Mouse (Mus musculus): ENCODE results near the gene Oas2. TPM values are rescaled to one million over a fixed set of nuclear protein-coding genes. Genes with fewer than 3 reads are reported as not detected.

The Oas2 gene
- total RNA-seq, 2 experiments from 2014 or later = 0.18 to 0.37 TPM

DNA sequence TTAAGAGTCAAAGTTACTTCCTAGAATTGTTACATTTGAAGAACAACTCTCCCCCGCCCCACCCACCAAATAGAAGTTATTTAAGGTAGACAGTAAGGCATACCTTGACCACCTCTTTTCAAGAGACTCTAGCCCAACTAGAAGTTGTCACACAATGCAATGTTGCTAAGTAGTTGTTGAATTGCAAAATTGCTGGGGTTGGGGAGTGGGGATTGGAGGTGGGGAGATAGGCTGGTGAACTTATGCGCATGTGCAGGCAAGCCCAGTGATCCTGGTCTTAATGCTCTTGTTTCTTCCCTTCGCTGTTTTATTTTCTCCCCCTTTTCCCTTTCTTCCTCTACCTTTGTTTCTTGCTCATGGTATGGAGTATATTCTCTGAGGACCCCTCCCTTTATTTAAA lies 16.0 kb downstream of the Oas2 start:
- intact Hi-C loops (cut with DNase I) = no loop called here
- DNase-seq = no peak

DNA sequence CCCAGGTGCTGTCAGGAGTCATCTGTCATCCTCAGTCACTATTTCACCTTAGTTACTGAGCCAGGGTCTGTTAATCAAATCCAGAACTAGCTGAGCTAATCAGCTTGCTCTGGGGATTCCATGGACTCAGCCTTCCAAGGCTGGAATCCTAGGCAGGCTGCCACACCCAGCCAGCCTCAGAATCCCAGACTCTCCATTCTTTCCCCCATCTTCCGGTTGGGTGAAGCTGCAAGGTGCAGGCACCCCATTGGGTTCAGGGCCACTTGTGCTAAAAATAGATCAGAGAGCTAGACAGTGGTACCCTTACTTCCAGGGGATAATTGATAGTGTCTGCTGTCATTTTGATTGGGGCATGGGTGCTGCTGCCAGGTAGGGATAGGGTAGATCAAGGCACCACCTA lies 16.9 kb downstream of the Oas2 start:
- DNase-seq = no peak
- intact Hi-C loops (cut with DNase I) = no loop called here

DNA sequence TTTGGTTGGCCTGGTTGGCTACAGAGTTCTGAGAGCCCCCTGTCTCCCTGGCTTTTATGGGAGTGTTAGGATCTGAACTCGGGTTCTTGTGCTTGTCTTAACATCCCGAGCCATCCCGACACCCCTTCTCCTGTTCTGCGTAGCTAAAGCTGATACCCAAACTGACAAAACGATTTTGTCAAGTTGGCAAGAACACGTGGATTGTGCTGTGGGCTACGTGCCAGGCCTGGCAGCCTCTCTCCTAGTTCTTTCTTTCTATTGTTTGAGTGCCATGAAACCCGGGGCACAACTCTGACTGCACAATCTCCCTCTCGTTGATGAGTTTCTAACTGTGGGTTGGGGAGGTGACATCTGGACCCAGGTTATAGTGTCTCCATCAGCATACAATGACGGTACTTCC lies 20.3 kb downstream of the Oas2 start:
- no peak for DNase-seq
- intact Hi-C loops (cut with DNase I) = no loop called here

DNA sequence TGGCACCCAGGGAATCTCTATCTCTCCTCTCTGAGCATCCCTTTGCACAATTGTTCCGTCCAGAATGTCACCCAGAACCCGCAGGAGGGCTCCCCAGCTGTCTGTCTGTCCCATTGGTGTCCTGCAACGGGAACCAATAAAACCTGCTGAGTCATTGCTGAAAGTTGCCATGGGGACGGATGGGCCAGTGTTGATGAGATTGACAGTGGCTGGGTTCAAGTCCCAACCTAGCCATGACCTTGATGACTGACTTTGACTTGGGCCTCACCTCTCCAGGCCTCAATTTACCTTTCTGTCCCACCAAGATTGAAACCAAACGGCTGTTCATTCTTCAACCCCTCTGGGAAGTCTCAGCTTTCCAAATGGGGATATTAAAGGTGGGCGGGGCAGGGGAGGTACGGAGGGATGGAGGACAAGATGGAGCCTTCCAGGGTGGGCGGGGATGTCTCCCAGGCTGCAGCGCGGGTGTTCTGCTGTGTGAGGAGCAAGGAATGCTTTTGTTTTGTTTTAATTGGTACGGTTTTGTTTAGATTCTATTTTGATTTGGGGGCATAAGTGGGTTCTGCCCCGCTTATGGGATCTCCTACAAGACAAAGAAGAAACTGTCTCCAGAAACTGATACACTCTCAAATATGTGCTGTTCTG lies 23.7 kb downstream of the Oas2 start:
- no peak for DNase-seq
- intact Hi-C loops (cut with DNase I) = no loop called here

DNA sequence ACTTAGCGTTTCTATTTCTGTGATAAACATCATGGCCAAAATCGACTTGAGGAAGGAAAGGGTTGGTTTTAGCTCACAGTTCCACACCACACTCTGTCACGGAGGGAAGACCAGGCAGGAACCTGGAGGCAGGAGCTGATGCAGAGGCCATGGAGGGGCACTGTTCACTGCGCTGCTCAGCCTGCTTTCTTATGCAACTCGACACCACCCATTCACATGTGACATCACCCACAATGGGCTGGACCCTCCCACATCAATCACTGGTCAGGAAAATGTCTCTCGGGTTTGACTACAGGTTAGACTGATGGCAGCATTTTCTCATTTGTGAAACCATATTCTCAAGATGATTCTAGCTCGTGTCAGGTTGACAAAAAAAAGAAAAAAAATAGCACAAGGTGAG lies 28.6 kb downstream of the Oas2 start:
- no peak for DNase-seq
- intact Hi-C loops (cut with DNase I) = no loop called here

DNA sequence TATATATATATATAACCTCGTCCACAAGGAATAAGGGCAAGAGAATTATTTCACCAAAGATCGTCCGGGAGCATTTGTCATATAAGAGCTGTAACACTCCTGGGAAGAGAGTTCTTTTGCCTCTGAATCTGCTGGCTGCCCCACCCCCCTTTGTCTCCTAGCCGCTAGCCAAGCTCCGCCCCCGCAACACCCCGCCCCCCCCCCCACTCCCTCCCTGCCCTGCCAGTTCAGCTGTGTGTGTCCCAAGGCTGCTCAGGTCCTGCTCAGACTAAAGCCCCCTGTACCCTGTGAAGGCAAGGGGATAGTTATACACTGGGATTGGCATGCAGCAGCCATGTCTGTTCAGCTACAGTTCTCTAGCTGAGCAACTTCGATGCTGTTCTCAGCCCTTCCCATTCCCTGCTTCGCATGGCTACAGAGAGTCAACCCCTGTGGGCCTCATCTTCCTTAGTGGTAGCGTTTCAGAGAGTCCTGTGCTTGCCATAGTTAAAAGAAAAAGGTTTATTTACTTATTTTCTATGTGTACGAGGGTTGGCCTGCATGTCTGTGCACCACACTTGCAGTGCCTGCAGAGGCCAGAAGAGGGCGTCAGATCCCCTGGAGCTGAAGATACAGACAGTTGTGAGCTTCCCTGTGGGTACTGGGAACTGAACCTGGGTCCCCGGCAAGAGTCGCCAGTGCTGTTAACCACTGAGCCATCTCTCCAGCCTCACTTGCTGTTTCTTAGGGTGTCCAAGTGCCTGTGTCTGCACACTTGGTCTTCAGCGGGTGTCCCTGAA lies 30.9 kb downstream of the Oas2 start:
- intact Hi-C loops (cut with DNase I) = no loop called here

DNA sequence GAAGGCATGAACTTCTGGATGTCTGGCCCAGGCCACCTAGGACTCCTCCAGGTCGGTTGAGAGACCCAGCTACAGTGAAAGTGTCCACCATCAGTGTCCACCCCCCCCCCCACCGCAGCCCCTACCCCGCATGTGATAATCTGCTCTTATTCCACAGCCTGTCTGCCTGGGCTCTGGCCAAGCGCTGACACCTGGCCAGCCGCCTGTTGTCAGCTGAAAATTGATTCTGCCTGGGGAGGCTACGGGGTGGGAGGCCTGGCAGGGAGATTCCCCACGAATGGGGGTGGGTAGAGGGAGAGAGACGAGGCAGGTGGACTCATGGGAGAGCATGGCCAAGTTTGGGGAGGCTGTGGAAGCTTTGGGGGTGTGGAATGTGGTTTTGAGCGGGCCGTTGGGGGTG lies 32.5 kb downstream of the Oas2 start:
- DNase-seq = no peak
- intact Hi-C loops (cut with DNase I) = no loop called here

More for the DNA sequence above, 30.9 kb downstream of the Oas2 start:
- no peak for DNase-seq

DNA sequence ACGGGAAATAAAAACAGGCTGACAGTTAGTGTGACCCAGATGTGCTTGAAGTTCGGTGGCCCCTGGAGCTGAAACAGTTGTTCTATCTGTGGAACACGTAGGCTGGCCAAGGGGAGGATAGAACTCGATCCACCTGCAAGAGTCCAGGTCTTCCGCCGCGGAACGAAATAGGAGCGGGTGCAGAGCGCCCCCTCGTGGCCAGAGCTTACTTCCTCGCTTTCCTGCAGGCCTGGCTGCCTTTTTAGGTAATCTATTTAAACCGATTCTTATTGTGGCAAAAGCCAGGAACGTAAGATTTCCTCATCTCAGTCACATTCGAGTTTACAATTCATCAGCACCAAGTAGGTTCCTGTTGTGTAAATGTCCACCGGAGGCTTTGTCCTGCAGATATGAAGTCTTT lies 35.3 kb downstream of the Oas2 start:
- intact Hi-C loops (cut with DNase I) = no loop called here
- peak; percentile 26 to 36 for DNase-seq

DNA sequence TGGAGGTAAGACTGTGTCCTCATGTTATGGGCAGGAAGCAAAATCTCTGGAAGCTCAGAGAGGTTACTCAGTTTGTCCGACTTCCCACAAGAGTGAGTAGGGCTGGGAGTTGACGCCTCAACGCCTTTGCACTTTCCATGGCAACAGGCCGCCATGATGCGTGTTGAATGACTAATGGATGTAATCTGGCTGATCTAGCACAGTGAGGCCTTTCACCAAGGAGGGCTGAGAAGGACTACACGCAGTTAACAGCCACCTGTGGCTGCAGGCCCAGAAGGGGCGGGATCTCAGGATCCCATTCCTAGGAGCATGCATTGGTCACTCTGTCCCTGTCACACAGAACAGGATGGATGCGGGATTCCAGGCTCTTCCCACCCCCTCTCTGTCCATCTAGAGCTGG lies 36.9 kb downstream of the Oas2 start:
- no peak for DNase-seq
- intact Hi-C loops (cut with DNase I) = no loop called here

DNA sequence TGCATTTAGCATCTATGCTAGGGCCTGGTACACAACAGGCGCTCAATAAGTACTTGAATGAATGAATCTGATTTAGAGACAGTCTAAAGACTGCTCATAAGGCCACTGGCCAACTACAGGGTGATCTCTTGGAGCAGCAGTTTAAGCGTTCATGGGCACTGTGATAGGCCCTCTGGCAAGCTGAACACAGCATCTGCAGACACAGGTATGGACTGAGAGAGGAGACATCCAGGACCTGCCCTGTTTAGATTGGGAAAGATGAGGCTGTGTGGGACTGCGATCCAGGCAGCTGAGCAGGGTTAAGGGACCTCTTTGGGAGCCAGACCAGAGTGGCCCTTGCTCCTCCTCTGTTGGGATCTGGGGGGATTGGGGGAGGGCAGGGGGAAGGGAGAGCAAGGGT lies 37.8 kb downstream of the Oas2 start, which contains the start of gene Dtx1:
Gene Dtx1 (minus strand): TSS at position 101 of the 400 bp plus-strand sequence.
- intact Hi-C loops (cut with DNase I) = no loop called here

DNA sequence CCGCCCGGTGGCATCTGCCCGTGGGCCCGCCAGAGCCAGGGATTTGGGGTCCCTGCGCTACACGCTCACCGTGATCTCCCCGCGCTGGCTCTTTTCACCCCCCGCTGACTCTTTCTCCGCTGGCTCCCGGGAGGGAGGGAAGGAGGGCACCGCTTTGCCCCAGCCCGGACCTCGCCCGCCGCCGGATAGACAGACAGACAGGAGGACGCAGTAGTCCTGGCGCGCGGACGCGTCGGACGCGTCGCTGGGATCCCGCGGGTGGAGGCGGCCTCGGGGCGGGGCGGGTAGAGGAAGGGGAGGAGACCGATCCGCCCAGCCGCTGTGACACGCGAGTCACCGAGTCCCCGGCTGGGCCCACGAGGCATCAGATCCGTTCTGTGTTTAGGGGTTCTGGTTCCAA lies 38.2 kb downstream of the Oas2 start:
- intact Hi-C loops (cut with DNase I) = no loop called here
- peak in 1 of 2 experiments; percentile 25 for DNase-seq

More for the DNA sequence above, 37.8 kb downstream of the Oas2 start, which contains the start of gene Dtx1:
- DNase-seq = no peak

DNA sequence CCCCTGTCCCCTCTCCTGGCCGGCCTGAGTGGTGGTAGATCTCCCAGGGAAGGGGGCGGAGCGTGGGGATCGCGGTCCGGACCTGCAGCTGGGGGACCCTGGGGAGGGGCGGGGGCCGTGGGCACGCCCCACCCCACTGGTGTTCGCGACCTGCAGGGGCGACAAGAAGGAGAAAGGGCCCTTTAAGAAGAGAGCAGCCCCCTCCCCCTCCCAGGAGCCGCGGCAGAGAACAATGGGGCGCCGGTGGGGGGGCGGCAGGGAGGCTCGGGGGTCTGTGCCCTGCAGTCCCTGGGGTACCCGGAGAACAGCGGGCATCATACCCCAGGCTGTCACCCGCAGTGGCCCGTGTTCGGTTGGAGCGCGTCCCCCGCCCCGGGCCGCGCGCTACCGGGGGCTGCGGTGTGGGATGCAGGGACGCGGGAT lies 38.8 kb downstream of the Oas2 start:
- intact Hi-C loops (cut with DNase I) = no loop called here
- DNase-seq = no peak

DNA sequence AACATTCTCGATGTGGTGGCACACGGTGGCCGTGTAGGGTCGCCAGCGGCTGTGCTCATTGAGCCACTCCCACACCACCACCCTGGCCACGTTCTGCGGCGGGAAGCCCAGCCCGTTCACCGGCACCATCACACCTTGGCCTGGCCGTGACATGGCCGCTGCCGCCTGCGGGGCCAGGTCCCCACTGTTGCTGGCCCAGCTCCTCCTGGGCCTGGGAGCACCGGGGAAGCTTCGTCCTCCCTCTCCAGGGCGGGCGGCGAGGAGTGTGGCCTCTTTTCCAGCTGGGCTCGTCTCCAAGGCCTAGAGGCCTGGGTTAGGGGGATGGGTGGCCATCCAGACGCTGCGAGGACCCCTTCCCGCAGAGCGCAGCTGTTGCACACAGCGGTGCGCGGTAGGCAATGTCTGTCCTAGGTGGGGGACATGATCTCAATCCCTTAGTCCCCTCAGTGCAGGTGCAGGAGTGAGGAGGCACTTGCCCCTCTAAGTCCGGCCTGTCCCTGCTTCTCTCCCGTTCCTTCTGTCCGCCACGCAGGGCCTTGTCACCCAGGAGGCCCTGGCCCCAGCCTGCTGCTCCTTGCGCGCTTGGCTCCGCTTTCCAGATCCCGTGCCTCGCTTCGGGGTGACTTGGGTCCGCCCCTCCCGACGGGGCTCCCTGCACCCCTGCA lies 39.4 kb downstream of the Oas2 start:
- DNase-seq = no peak
- intact Hi-C loops (cut with DNase I) = no loop called here

DNA sequence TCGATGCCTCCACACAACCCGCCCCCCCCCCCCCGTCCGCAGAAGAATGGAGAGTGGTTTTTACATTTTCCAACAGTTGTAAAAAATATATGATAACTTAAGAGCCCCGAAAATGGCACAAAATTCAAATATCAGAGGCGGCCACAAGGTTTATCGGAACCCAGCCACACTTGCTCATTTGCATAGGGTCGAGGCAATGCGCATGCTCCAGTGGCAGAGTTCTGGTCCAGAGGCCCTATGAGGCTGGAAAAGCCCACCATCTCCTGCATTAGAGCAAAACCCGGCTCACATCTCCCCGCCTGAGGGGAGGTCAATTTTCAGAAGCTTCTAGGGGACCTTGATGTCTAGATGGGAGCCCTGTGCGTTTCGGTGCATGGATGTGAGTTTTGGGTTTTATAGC lies 42.7 kb downstream of the Oas2 start:
- intact Hi-C loops (cut with DNase I) = no loop called here
- no peak for DNase-seq

DNA sequence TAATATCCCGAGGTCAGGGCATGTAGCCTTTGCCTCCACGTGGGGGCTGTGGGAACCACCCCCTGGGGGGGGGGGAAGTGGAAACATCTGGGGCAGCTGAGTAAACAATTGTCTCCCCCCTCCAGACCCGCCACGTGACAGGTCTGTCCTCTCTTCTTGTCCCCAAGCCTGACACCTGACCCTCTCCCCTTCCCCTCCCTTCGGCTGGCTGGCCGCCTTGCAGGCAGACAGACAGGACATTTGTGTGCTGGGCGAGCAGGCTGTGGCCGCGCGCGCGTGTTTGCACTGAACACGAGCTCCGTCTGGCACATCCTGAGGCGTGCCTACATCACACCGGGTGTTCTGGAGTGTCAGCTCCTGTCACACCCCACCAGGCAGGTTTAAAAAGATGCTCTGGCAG lies 43.1 kb downstream of the Oas2 start:
- intact Hi-C loops (cut with DNase I) = no loop called here
- DNase-seq = no peak

DNA sequence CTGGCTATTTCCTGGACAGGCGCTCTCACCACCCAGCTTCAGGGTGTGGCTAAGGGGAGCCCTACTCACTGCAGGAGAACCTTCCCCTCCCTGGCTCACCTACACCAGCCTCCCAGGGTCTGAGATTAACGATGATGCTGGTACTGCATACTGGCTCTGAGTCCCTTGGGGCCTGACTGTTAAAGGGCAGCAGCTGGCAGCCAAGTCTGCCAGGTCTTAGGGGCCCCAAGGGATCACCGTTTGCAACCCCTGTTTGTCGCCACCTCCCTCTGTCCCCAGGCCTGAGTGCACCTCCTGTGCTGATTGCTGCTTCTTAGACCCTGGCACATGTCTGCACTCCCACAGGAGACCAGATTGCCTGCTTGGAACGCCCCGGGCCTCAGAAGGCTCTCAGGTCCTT lies 45.2 kb downstream of the Oas2 start:
- intact Hi-C loops (cut with DNase I) = no loop called here
- DNase-seq = no peak

DNA sequence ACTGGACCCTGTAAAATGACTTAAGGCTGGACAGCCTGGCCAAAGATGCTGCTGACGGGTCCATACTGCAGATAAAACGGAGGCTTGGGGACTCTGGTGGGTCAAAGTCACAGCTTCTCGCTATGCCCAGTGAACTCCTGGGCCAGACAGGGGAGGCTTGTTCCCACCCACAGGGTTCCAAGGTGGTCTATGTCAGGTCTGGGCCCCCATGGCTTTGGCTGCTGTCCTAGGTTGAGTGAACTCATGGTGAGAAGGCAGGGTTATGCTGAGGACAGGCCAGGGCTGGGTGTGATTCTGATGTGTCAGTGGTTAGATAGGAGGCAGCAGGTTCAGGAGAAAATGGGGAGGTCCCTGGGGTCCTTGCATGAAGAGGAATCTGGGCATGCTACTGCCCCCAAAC lies 46.0 kb downstream of the Oas2 start:
- intact Hi-C loops (cut with DNase I) = no loop called here
- DNase-seq = no peak

DNA sequence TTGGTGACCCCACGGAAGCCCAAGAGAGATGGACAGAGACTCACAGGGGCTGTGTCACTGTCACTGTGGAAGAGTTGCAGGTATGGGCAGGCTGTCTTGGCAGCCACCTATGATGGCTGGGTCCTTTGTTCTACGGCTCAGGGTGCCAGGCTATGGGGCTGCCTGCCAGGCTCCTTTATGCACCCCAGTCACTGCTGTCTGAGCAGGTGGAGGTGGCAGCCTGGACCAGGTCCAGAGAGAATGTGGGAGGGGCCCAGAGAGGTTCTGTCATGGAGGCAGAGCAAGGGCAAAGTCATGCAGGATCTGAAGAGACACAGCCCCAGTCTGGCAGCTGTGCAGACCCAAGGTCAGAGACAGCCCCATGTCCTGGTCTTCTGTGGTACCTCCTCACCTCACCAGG lies 46.7 kb downstream of the Oas2 start:
- intact Hi-C loops (cut with DNase I) = no loop called here
- DNase-seq = no peak

DNA sequence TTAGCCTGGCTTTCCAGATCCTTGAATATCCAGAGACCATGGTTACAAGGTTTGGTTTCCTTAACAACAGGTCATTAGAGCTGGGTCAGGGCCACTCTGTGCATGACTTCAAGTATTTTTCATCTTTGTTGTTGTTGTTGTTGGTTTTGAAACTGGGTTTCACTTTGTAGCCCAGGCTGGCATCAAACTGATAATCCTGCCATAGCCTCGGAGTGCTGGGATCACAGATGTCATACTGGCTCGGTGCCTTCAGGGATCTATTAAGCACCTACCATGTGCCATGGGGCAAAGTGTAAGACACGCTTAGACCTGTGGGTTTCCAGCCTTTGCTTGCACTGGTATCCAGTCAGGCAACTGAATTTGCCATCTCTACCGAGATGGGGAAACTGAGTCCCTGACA lies 47.2 kb downstream of the Oas2 start:
- intact Hi-C loops (cut with DNase I) = no loop called here
- DNase-seq = no peak

DNA sequence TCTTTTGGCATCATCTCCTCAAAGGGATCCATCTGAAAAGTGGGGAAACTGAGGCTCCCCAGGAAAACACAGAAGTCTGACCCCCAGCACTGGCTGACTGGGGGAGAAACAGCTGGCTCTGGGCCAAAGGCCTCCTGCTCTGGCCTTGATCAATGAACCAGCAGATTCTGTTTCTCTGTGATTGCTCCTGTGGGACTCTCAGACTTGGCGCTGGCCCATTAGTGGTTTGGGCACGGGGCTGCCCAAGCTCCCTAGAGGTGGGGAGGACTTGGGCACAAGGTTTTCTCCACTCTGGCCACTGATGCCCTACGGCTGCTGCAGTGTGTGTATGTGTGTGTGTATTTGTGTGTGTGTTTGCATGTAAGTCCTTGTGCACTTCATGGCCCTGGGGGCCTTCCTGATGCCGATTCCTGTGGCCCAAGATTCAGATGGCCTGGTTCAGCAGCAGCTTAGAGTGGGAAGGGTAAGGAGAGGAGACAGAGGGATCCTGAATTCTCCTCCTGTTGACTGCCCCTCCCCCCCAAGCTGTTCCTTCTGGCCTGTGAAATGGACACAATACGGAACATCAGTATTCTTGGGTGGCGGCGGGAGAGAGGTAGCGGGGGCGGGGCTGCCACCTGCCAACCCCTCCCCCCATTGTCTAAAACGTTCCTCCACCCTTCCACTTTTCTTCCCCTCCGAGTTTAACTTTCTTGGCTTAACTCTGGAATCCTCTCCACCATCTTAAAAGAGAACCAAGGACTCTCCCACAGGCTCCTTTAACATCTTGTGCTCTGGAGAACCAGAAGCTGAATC lies 48.5 kb downstream of the Oas2 start:
- intact Hi-C loops (cut with DNase I) = no loop called here
- no peak for DNase-seq

DNA sequence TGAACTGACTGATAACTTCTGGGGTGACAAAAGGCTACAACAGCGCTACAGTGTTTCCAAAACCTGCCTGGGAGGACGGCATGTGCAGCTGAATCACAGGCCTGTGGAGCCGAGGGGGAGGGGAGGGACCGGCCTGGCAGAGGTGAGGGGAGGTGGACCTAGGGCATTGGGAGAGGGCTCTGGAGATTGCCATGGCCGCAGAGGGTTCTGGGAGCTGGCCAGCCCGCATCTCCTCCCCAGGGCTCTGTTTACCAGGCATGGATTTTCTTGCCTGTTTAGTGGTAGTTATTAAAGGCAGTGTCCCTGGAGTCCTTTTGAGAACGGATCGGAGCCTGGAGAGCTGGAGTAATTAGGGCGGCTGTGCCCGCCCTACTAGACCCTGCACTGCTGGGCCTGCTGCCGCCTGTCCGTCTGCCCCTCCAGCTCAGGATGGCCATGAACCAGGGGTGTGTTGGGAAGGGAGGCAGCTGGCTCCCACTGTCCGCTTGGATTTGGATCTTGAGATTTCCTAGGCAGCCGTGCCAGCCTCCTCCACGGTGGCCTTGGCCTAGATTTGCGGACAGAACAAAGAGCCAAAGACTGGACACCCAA lies 50.8 kb downstream of the Oas2 start:
- no peak for DNase-seq
- intact Hi-C loops (cut with DNase I) = no loop called here
